Mouse (Mus musculus) bone marrow, adult 2 months (tissue): ENCODE measurements around the gene Serpinb9b.

ENCODE experiments used
- CTCF ChIP-seq: fragments of 200-500 bp; IDR thresholded peaks from 2 replicates; pipeline ENCODE4 v1.5.1; 2011; ENCODE audit warnings: low read length, control low read depth; ENCODE audit not compliant: control insufficient read depth, insufficient read depth
- POLR2A ChIP-seq: fragments of 200-500 bp; IDR thresholded peaks from 2 replicates; pipeline ENCODE4 v1.6.1; 2011; ENCODE audit warnings: low read depth, mild to moderate bottlenecking, control low read depth, low read length, borderline replicate concordance; ENCODE audit not compliant: control insufficient read depth

- TF ChIP-seq POLR2A (no peak), CTCF (no peak)
Observed at GRCm38 (mm10) chr13:33022371-33022770, 4.8 kb upstream of the Serpinb9b start.
